Mouse (Mus musculus) C2C12 (cell line): ENCODE measurements around the gene Sult2b1. TPM values are rescaled to one million over a fixed set of nuclear protein-coding genes. Genes with fewer than 3 reads are reported as not detected.

Experiments
- H3K27me3 ChIP-seq: one replicate; pipeline ENCODE4 v1.6.1; 2011; ENCODE audit not compliant: control insufficient read depth, insufficient read depth, insufficient read length
- H3K36me3 ChIP-seq: one replicate; pipeline ENCODE4 v1.6.1; 2011; ENCODE audit not compliant: control insufficient read depth, insufficient read depth
- H3K4me3 ChIP-seq: one replicate; pipeline ENCODE4 v1.5.1; 2011; ENCODE audit warnings: mild to moderate bottlenecking, control low read depth; ENCODE audit not compliant: poor library complexity, insufficient read depth, severe bottlenecking
- H3K79me2 ChIP-seq: one replicate; pipeline ENCODE4 v1.6.1; 2011; ENCODE audit not compliant: control insufficient read depth, insufficient read depth
- H3K79me3 ChIP-seq: one replicate; pipeline ENCODE4 v1.6.1; 2011; ENCODE audit warnings: low read depth, control low read depth
- H3ac ChIP-seq: one replicate; pipeline ENCODE3; 2011; ENCODE audit warnings: low read depth; ENCODE audit not compliant: control insufficient read depth, insufficient read length
- CEBPB ChIP-seq: IDR thresholded peaks from one replicate; pipeline ENCODE4 v1.6.1; 2011; ENCODE audit warnings: low read depth, mild to moderate bottlenecking, control low read depth, moderate library complexity
- CTCF ChIP-seq: IDR thresholded peaks from one replicate; pipeline ENCODE4 v1.5.1; 2011; ENCODE audit not compliant: control insufficient read depth, insufficient read depth, insufficient read length
- FOSL1 ChIP-seq: IDR thresholded peaks from one replicate; pipeline ENCODE4 v1.8.0; 2011; ENCODE audit warnings: mild to moderate bottlenecking, low read length; ENCODE audit not compliant: poor library complexity, insufficient read depth, severe bottlenecking
- MAX ChIP-seq: IDR thresholded peaks from one replicate; pipeline ENCODE4 v1.6.1; 2011; ENCODE audit warnings: mild to moderate bottlenecking, control low read depth
- MYOD1 ChIP-seq: IDR thresholded peaks from one replicate; pipeline ENCODE4 v1.6.1; 2011; ENCODE audit warnings: low read depth; ENCODE audit not compliant: control insufficient read depth, insufficient read length
- MYOG ChIP-seq: IDR thresholded peaks from one replicate; pipeline ENCODE4 v1.6.1; 2011; ENCODE audit not compliant: control insufficient read depth, insufficient read length; ENCODE audit errors: extremely low read depth
- USF1 ChIP-seq: IDR thresholded peaks from one replicate; pipeline ENCODE4 v1.6.1; 2011; ENCODE audit warnings: low read depth, mild to moderate bottlenecking, control low read depth, moderate library complexity
- polyA plus RNA-seq: library from polyadenylated mRNA; unstranded; fragments of >200 nt; fragmentation: generic; extraction: Trizol; gene quantifications from one replicate; pipeline ENCODE4 v1.2.1, GENCODE M21; 2012; ENCODE audit warnings: missing spikeins

Sult2b1 gene
- polyA plus RNA-seq, 1 experiment: 0.13 TPM

DNA sequence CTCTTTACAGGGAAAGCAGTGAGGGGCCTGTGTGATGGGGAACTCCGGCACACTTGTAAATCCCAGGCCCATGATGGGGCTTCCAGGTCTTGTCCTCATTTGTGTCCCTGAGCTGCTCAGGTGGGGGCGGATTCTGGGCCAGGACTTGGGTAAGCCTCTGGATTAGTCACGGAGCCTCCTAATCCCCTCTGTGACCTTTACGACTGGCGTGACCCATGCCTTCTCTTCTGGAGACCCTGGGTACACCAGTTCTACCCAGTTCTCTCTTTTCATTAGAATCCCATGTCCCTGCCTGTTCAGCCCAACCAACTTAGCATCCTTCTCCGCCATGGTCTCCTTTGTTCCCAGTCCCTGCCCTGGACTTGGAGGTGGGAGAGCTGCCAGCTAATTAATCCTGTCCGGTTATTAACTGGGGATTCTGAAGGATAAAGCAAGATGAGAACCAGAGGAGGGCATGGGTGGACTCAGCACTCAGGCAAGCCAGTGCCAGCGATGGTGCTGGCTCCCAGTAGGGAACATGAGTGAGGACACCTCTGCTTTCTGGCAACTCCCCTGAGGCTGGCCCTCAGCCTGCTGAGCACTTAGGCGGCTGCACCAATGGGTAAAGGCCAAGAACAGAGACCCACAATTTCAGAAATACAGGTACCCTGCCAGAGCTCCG lies 31.0 kb upstream of the Sult2b1 start:
- peaks cover 27% of the 10 kb centered on the region for H3K79me2 ChIP-seq
- peaks cover 22% of the 10 kb centered on the region for H3K36me3 ChIP-seq
- H3K4me3 ChIP-seq: no peak overlapping the region
- no peak overlapping the region for H3ac ChIP-seq
- no peaks in the 10 kb centered on the region for H3K27me3 ChIP-seq
- peaks cover 16% of the 10 kb centered on the region for H3K79me3 ChIP-seq
- TF ChIP-seq MAX (no peak), CEBPB (no peak), CTCF (no peak), USF1 (no peak)

- Histone ChIP-seq H3K79me3 (peaks cover 16% of the 10 kb centered on the region), H3K4me3 (no peak overlapping the region), H3ac (no peak overlapping the region), H3K36me3 (peaks cover 28% of the 10 kb centered on the region), H3K79me2 (peaks cover 27% of the 10 kb centered on the region), H3K27me3 (no peaks in the 10 kb centered on the region)
- no peak for TF ChIP-seq USF1
- no peak for TF ChIP-seq MAX
- TF ChIP-seq FOSL1: no peak
- TF ChIP-seq MYOD1: no peak
- no peak for TF ChIP-seq MYOG
- TF ChIP-seq CEBPB: no peak
Measured at GRCm38 (mm10) chr7:45814841-45815240, 30.4 kb upstream of the Sult2b1 start.

- Histone ChIP-seq H3K4me3 (peak within 1 kb of the TSS; percentile 75), H3ac (peak within 1 kb of the TSS; percentile 92), H3K79me3 (peaks cover 16% of the 10 kb centered on the region), H3K27me3 (no peaks in the 10 kb centered on the region), H3K36me3 (peaks cover 36% of the 10 kb centered on the region), H3K79me2 (peaks cover 27% of the 10 kb centered on the region)
- TF ChIP-seq MYOG (no peak), MAX (no peak), FOSL1 (no peak), USF1 (no peak), CEBPB (no peak), MYOD1 (no peak), CTCF (no peak)
Measured at GRCm38 (mm10) chr7:45813787-45814779, 29.6 kb upstream of the Sult2b1 start, which contains the start of gene Cyth2. Cyth2 (minus strand) TSS chr7:45814581.

DNA sequence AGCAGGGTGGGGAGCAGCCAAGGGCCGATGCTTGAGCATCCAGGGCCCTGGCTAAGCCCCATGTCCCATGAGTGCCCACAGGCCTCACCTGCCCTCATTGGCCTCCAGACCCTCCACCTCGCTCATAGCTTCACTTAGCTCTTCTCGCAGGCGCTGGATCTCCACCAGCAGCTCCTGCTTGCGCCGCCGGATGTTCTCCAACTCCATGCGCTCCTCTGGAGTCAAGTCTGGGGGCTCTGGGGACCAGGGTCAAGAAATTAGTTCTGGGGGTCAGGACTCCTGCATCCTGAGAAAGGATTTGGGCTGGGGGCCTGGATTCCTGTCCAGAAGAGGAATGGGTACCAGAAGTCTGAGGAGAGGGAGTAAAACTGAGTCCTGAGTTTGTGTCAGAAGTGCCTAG lies 28.5 kb upstream of the Sult2b1 start:
- Histone ChIP-seq H3K4me3 (peak overlapping the region; percentile 75), H3K79me3 (peaks cover 16% of the 10 kb centered on the region), H3ac (peak overlapping the region; percentile 92), H3K79me2 (peaks cover 27% of the 10 kb centered on the region), H3K36me3 (peaks cover 44% of the 10 kb centered on the region), H3K27me3 (no peaks in the 10 kb centered on the region)
- no peak for TF ChIP-seq CTCF
- TF ChIP-seq USF1: no peak
- TF ChIP-seq FOSL1: no peak
- TF ChIP-seq MYOG: no peak
- no peak for TF ChIP-seq MAX
- no peak for TF ChIP-seq CEBPB
- TF ChIP-seq MYOD1: no peak

DNA sequence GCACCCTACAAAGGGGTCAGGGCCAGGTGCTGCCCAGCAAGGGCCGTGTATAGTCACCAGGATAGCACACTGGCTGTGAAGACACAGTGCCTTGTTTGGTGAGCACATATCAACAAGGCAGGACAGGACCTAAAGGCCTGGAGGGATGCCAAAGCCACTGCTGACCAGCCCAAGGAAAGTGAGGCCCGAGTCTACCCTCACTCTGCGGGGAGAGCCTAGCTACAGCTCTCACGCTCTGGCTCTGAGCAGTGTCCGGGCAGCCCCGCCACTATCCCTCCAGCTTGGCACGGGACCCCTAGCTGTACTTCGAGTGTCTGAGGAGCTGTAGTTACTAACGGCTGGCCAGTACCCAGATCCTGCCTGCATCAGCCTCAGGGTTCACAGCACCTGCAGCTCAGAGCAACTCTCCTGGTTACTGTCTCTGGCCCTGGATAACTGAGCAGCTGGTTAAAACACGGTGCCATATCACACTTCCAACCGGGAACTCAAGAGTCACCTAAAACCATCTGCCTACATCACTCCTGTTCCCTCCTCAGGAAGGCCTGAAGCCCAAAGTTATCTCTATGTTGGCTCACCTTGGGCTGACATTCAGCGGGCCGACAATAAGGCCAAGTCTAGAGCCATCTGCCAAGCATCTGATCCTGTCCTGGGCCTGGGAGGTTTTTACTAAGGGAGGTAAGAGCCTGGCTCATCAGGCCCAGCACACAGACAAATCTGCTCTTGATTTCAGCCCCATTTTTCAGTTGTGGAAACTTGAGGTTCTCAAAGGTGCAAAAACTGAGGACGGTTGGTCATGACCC lies 25.0 kb upstream of the Sult2b1 start:
- H3K36me3 ChIP-seq: peaks cover 59% of the 10 kb centered on the region
- no peaks in the 10 kb centered on the region for H3K27me3 ChIP-seq
- H3K79me2 ChIP-seq: peaks cover 27% of the 10 kb centered on the region
- no peak overlapping the region for H3K4me3 ChIP-seq
- H3K79me3 ChIP-seq: peaks cover 16% of the 10 kb centered on the region
- TF ChIP-seq CEBPB (no peak), FOSL1 (no peak), USF1 (no peak), CTCF (no peak), MAX (no peak), MYOD1 (no peak)
- H3ac ChIP-seq: no peak overlapping the region
